Mouse (Mus musculus): Measurements from ENCODE around the gene Tgm5. TPM values are rescaled to one million over a fixed set of nuclear protein-coding genes. Genes with fewer than 3 reads are reported as not detected.
"Not testable (repeated sequence)": the region's sequence is repeated elsewhere in the genome, so short reads cannot be mapped to it uniquely, and the experiment has no call there.

Tgm5 gene
- not detected for total RNA-seq (2021)

DNA sequence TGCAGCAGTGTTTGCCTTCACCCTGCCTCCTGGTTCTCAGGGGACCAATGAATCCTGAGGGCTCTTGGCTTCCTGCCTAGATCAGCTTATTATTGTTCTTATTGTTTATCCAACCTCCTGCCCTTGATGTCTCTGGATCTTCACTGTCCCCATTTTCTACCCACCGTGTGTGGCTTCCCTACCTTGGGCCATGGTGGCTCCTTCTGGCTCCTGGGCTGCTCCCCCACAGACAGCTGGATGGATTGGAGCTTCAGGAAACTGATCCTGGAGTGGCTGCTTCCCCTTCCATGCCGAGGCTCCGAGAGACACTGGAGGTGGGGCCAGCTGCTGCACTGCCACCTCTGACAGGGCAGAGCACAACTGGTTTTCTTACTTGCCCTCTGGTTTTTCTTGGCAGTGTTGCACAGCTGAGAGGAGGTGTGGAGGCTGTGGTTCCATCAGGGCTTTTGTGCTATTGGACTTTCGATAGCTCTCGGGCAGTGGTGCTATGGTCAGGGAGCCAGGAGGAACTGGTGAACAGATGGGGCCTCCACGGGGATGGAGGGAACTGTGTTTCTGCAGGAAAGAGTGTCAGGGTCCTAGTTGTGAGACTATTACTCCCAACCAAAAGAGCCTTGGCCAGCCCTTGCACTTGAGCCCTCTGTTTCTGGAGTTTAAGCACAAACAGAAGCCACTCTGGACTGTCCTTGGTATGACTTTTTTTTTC is at the start of gene Tgm5:
Gene Tgm5, minus strand, starts transcription at position 362 of the 706 bp plus-strand sequence.
- DNase-seq (ENCODE audit: low spot score): no peak
- intact Hi-C loops (cut with DNase I): no loop called here

DNA sequence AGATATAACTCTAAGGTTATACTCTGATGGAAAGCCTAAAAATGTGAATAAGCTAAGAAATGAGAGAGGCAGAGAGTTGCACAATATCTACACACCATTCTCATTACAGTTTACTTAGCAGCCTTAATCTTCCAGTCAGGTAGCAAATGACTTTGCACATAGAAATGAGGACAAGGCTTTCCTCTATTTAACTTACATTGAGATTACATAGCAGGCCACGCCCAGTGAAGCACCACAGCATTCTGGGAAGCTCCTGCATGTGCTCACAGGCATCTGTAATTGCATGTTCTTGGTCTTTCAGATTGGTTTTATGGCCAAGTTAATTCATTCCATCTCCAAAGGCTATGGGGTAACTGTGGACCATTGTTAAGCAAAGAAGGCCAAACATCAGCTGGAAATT is 47.2 kb upstream of the Tgm5 start:
- intact Hi-C loops (cut with DNase I): no loop called here
- no peak for DNase-seq (ENCODE audit: low spot score)

DNA sequence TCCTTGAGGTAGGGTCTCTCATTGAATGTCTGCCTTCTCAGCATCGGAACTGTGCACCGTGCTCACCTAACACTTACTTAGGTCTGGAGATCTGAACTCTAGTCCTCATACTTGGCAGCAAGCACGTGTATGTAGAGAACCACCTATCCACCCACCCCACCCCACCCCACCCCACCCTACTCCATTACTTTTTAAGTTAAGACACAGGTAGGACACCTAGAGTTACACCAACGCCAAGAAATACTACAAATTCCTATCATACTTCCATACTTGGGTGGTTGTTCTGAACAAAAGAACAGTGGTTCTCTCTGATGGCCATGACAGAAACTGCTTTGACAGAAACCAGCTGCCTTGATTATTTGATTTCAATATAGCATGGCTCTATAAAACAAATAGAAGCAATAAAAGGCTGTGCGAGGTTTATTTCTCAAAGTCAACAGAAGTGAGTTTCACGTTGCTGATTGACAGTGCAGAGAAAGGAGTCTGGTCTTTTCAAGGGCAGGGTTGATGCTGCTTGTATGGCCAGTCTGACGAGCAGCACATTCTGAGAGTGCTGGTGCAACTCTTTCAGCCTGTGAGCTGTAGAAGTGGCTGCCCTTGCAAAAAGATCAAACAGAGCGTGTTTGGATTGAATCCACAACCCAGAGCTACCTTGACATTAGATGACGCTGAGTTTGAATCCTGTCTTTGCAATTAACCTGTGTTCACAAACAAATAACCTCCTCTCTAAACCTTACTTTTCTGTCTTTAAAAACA is 43.4 kb upstream of the Tgm5 start:
- no peak for DNase-seq (ENCODE audit: low spot score)
- intact Hi-C loops (cut with DNase I): no loop called here

DNA sequence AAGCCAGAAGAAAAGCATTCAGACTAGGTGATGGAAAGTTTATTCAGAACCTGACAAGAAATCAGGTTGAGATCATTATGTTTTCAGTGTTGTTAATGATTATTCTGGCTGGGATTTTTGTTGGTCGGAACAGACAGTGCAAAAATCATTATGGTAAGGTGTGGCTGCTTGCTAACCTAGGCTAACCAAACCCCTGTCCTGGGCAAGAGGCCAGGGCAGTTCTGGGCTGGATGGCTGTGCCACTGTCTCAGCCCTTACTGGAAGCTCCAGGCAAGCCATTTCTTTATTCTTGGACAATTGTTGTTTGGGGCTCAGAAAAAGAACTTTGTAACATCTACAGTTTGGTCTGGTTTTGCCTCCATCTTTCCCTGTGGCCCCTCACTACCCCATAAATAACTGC is 41.9 kb upstream of the Tgm5 start:
- DNase-seq (ENCODE audit: low spot score): no peak
- intact Hi-C loops (cut with DNase I): no loop called here

DNA sequence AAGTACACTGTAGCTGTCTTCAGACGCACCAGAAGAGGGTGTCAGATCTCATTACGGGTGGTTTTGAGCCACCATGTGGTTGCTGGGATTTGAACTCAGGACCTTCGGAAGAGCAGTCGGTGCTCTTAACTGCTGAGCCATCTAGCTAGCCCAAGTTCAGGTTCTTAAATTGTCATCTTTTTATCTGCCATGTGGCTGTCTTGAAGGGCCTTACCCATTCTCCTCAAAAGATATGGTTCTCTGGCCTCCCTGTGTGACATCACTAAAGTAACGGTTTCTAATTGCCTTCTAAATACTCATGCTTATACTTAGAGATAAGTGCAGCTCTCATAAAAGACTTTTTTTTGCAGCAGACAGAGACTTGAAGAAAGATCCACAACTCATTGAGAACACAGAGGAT is 40.7 kb upstream of the Tgm5 start:
- not testable (repeated sequence) for DNase-seq (ENCODE audit: low spot score)

DNA sequence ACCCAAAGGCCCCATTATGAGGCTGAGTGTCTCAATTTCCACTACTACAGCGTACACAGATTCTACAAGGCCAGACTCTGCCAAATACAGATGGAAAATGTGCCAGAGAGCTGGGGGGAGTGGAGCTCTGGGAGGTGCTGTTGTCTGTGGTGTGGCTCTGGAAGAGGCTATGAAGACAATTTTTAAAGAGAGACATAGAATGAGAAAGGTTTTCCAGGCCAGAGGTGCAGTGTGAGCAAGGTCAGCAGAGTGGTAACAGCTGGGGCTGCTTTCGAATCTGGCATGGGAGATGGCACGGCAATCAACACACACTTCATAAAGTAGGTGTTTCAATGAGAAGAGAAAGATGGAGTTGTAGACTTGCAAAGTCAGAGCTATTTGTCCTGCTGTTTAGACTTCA is 33.6 kb upstream of the Tgm5 start:
- intact Hi-C loops (cut with DNase I): no loop called here
- no peak for DNase-seq (ENCODE audit: low spot score)

More for the DNA sequence above, 40.7 kb upstream of the Tgm5 start:
- intact Hi-C loops (cut with DNase I): not testable (repeated sequence)

DNA sequence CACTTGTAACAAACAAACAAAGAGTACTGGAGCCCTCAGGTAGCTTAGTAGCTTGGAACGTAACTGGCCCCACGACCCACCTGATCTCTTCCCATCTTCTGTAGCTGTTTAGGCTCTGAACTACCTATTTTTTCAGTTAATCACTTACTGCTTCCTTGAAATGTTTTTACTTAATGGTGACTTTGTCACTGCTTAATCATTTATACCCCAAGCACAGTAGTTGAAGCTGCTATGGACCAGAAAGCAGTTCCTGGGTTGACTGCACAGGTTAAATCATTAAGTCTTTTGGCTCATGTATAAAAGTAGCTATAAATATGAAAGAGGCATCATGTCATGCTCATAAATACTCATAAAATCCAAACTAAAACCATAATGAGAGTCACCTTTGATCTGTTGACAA is 29.8 kb upstream of the Tgm5 start:
- DNase-seq (ENCODE audit: low spot score): no peak
- intact Hi-C loops (cut with DNase I): no loop called here

DNA sequence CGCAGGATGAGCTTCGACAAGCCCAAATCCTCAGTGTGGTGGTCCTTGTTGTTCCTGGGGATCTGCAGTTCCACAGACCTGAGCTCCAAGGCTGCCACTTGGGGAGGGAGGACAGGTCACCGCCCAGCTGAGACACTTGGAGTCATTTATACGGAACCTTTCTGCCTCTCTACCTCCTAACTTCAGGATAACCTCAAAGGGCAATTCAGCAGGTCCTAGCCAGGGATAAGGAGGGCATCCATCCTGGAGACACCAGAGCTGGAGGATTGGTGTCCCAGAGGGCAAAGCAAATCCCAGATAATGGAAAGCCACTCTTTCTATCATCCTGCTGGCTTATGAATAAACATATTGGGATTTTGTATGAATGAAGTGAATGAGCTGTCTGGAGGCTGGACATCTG is 24.1 kb upstream of the Tgm5 start, which contains the start of gene Tgm7:
Gene Tgm7, minus strand, starts transcription at position 101 of the 400 bp plus-strand sequence.
- intact Hi-C loops (cut with DNase I): loop anchor here (10.0 kb wide), 1 partner anchor 125 kb away; no protein-coding TSS in a partner anchor
- DNase-seq (ENCODE audit: low spot score): no peak

DNA sequence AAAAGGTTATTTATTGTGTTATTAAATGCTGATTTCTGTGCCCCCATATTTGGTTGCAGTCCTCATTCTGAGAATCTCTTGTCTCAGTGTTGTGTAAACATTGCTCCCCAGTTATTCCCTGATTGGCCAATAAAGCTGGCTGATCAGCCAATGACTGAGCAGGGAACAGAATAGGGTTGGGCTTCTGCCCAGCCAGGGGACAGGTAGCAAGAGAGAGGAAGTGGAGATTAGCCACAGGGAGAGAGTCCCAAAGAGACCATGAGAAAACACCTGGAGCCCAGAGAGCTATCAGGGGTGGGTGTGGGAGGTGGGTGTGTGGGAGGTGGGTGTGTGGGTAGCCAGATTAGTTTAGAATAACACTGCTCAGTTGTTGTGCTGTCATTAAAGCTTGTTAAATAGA is 20.3 kb upstream of the Tgm5 start:
- intact Hi-C loops (cut with DNase I): loop anchor here (10.0 kb wide), 1 partner anchor 121 kb away; no protein-coding TSS in a partner anchor
- no peak for DNase-seq (ENCODE audit: low spot score)

DNA sequence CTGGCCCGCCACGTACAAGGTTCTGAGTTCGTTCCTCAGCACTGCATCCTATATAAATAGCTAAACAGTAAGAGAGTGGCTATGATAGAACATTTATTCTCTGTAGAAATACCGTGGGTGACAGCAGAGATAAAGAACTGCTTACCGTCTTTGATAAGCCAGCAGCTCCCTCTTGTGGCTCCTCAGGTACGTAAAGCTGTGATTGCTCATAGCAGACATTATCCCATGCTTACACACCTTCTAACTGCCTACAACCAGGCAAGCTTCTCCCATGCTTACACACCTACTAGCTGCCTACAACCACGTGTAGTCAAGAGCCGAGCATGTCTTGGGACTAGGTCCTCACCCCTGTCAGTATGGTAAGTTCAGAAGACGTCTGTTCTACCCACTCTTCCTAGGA is 16.4 kb upstream of the Tgm5 start:
- DNase-seq (ENCODE audit: low spot score): no peak

DNA sequence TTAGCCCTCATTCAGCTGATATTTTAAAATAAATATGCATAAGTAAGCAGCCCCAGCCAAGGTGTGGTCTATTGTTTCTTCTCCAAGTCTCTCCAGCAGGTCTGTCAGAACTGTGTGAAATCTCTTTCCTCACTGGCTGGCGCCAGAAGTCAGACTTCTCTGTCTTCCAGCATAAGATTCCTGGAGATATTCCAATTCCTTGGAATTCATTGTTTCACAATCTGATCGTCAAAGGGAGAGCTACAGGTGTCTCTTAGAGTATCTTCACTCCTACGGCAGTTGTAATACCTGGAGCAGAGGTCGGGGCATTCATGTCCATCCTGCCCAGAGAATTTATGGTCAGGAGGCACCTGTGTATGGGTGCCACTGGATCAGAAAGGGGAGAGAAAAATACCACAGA is 4.1 kb upstream of the Tgm5 start:
- intact Hi-C loops (cut with DNase I): no loop called here
- DNase-seq (ENCODE audit: low spot score): no peak

More for the DNA sequence above, 16.4 kb upstream of the Tgm5 start:
- intact Hi-C loops (cut with DNase I): loop anchor here (1.0 to 10.0 kb wide), 3 partner anchors 61 to 160 kb away; no protein-coding TSS in a partner anchor

DNA sequence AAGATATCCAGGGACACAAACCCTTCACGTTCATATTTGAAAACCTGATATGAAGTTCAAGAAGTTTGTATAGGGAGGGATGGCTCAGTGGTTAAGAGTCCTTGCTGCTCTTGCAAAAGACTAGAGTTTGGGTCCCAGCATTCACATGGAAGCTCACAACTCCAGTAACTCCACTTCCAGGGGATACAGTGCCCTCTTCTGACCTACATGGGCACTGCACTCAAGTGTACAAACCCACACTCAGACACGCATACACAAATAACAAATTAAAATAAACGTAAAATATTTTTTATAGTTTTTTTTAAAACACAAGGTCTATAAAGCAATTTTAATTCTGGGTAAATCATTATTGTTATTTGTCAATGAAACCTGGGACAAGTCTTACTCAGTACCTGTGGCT is 2.9 kb upstream of the Tgm5 start:
- intact Hi-C loops (cut with DNase I): no loop called here
- no peak for DNase-seq (ENCODE audit: low spot score)

DNA sequence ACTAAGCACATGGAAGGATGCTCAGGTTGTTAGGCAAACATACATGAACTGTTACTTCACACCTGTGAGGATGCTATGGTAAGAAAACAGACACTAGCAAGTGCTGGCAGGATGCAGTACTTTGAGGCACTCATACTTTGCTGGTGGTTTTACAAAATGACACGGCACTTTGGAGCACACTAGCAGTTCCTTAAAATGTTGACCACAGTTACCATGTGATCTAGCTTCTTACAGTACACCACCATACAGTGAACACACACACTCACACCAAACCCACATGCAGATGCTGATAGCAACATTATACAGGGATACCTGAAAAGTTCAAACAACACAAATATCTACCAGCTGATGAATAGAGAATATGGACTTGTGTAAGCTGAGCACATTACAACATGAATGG is 3.0 kb downstream of the Tgm5 start:
- intact Hi-C loops (cut with DNase I): no loop called here
- no peak for DNase-seq (ENCODE audit: low spot score)

DNA sequence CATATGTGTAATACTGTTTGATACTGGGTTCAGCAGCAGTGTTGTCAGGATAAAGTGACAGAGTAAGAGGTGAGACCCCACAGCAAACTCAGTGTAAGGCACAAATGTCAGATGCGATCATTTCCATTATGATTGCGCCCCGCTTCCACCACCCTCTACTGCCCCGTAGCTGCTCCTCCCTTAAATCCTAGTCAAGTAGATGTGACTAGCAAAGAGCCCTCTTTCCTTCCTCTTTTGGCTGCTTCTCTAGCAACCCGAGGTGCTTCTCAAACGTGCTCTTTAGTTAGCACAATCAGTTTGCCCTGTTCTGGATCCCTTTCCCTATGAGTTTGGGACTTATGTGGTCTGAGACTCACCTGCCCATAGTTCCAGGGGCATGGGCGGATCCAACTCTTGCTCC is 10.9 kb downstream of the Tgm5 start:
- DNase-seq (ENCODE audit: low spot score): no peak

DNA sequence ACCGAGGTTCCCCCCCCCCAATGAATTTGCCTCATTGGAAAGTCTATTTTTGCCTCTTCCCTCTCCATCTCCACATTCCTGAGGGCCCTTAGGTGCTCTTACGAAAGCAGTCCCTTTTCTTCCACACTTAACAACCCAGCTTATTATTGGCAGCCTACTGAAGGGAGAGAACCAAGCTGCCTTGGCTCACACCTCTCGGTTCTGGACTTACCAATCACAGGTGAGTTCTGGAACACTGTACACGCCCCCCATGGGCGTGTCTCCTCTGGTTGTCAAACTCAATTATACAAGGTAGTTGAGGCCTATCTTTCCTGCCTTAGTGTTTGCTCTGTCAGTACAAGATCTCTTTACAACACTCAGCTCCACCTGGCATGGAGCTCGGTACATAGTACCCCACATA is 13.8 kb downstream of the Tgm5 start:
- no peak for DNase-seq (ENCODE audit: low spot score)
- intact Hi-C loops (cut with DNase I): no loop called here

More for the DNA sequence above, 10.9 kb downstream of the Tgm5 start:
- intact Hi-C loops (cut with DNase I): no loop called here

DNA sequence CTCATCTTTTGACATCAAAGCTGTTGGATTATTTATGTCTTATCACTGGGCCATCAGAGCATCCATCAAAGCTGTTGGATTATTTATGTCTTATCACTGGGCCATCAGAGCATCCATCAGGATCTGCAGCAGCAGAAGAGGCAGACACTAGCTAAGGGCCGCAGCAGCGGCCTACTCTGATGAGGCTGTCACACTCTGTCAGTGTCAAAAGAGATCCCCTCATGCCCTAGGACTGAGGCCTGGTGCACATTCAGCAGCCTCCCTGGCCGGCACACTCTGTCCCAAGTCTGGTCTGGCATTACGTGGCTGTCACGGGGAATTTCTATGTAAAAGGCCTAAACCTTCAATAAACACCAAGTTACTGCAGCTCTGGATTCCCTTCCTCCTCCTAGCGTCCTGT is 16.1 kb downstream of the Tgm5 start:
- no peak for DNase-seq (ENCODE audit: low spot score)
- intact Hi-C loops (cut with DNase I): no loop called here

DNA sequence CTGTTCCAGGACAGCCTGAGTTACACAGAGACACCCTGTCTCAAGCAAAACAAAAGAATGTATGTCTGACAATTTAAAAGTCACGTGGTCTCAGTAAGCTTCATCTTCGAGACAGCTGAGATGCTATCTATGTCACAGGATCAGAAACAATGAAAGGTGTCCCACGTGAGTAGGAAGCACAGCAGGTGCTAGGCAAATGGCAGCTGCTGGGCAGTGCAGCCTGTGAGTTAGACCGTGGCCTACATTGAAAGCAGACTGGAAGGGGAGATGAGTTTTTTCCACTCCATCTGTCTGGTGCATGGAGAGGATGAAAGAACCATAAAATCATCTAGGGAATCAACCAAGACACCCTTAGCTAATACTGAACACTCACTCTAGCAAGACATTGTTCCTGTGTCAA is 18.5 kb downstream of the Tgm5 start:
- no peak for DNase-seq (ENCODE audit: low spot score)
- intact Hi-C loops (cut with DNase I): no loop called here

DNA sequence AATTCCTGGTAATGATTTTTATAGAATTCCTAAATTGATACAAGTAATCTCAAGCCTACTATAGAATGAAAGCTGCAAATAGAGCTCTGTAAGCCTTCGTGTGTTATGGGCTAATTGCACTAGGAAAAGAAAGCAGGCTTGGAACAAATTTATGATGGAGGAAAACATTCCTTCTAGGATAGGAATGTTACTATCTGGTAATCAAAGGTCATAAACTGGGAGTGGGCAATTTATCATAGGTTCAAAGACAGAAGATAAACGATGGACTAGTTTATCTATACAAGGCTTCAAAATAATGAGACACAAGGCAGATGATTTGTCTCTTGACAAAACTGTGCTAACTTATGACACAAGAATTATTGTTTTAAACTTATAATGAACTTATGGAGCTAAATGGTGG is 24.3 kb downstream of the Tgm5 start:
- intact Hi-C loops (cut with DNase I): no loop called here
- no peak for DNase-seq (ENCODE audit: low spot score)

DNA sequence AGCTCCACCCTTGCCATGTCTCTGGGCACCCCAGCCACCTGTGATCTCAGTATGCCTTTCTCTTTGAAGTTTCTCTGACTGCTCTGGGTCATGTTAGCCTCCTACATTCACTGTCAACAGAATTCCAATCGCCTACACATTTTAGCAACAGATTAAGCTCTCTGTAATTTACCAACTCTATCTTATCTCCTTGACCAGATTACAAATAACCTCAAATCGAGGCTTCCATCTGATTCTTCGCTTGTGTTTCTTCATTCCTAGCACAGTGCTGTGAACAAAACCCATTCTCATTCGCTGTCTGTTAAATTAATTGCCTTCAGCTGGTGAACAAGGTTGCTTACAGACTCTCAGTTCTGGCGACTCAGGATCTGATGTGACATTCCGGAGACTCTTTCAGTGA is 27.6 kb downstream of the Tgm5 start:
- DNase-seq (ENCODE audit: low spot score): no peak
- intact Hi-C loops (cut with DNase I): no loop called here

DNA sequence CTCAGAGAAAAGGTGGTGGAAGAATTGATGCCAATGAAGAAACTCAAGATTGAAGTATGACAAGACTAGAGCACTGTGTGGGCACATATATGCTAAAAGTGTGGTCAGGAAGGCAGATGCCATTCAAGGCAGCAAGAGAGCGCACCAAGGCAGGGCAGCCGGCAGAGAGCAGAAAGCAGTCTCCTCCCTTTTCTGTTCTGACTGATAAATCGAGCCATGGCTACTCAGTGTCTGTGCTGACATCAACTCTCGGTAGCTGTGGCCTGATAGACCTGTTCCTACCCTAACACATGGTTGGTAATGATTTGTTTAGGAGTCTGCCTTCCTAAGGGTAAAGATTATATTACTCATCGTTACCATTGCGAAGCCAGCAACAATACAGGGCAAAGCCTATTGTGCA is 29.7 kb downstream of the Tgm5 start:
- no peak for DNase-seq (ENCODE audit: low spot score)
- intact Hi-C loops (cut with DNase I): no loop called here

DNA sequence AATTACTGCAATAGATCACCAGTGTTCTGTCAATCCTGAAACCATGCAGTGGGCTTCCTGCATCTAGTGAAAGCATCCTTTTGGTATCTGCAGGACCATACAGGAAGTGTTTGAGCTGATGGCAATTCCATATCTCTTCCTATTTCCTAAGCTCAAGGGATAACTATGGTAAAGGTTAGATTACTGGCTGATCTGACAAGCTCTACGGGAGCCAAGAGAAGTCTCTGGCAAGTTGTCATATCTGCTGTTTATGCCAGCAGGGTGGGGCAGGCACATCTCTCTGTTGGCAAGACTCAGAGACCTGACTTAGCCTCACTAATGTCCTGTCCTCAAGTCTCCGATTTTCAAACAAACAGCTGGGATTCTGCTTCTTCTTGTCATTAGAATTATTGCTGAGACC is 31.6 kb downstream of the Tgm5 start:
- DNase-seq (ENCODE audit: low spot score): no peak
- intact Hi-C loops (cut with DNase I): no loop called here

Data from heart, postnatal 25 days (tissue).